Mouse (Mus musculus) liver, embryonic 14.5 days (tissue): ENCODE data around the gene Zdhhc7.

Source experiments
- CTCF ChIP-seq: IDR thresholded peaks from 2 replicates; pipeline ENCODE4 v1.5.1; 2016; ENCODE audit warnings: antibody characterized with exemption, low read depth, control low read depth
- EP300 ChIP-seq: IDR thresholded peaks from 2 replicates; pipeline ENCODE4 v1.6.1; 2016; ENCODE audit warnings: antibody characterized with exemption, low read depth

GRCm38 (mm10) chr8:120094801-120095200 is 6.5 kb downstream of the Zdhhc7 start:
- no peak for TF ChIP-seq CTCF
- TF ChIP-seq EP300 = no peak
